Mouse (Mus musculus) hindbrain, embryonic 15.5 days (tissue): Measurements from ENCODE around the gene Cep131. TPM values are rescaled to one million over a fixed set of nuclear protein-coding genes. Genes with fewer than 3 reads are reported as not detected.

Experiments used
- ATAC-seq: fragments of 200-750 bp; cut with Nextera tagmentation; 2 replicates; pipeline ENCODE4 v1.8.0; 2017; ENCODE audit warnings: low read depth, moderate number of reproducible peaks, moderate TSS enrichment; ENCODE audit not compliant: low FRiP score
- H3K27ac ChIP-seq: fragments of 300-500 bp; sonication (generic); replicated peaks from 2 replicates; pipeline ENCODE4 v1.5.1; 2015; ENCODE audit warnings: mild to moderate bottlenecking, inconsistent platforms
- H3K27me3 ChIP-seq: fragments of 300-500 bp; sonication (generic); 2 replicates; pipeline ENCODE4 v1.6.1; 2015; ENCODE audit warnings: control low read depth, inconsistent platforms
- H3K36me3 ChIP-seq: fragments of 300-500 bp; sonication (generic); 2 replicates; pipeline ENCODE4 v1.6.1; 2015; ENCODE audit warnings: control low read depth, inconsistent platforms
- H3K4me1 ChIP-seq: fragments of 300-500 bp; sonication (generic); replicated peaks from 2 replicates; pipeline ENCODE4 v1.6.1; 2015; ENCODE audit warnings: control low read depth, inconsistent platforms
- H3K4me2 ChIP-seq: fragments of 300-500 bp; sonication (generic); 2 replicates; pipeline ENCODE4 v1.6.1; 2015; ENCODE audit warnings: moderate library complexity, mild to moderate bottlenecking, inconsistent platforms
- H3K4me3 ChIP-seq: fragments of 300-500 bp; sonication (generic); 2 replicates; pipeline ENCODE4 v1.5.1; 2015; ENCODE audit warnings: mild to moderate bottlenecking, inconsistent platforms
- H3K9ac ChIP-seq: fragments of 300-500 bp; sonication (generic); 2 replicates; pipeline ENCODE4 v1.6.1; 2015; ENCODE audit warnings: inconsistent platforms
- H3K9me3 ChIP-seq: fragments of 300-500 bp; sonication (generic); 2 replicates; pipeline ENCODE4 v1.6.1; 2016; ENCODE audit warnings: control low read depth, inconsistent platforms
- WGBS: fragments of 180-500 bp; shearing (Covaris S2); methylation state at CpG from one replicate; pipeline ENCODE4 v1.1.7; 2015; 5-methylcytosine and 5-hydroxymethylcytosine counted together
- polyA plus RNA-seq: library from polyadenylated mRNA; unstranded; fragments of >200 nt; fragmentation: Nextera tagmentation; extraction: Ambion mirVana; gene quantifications from 2 replicates; pipeline ENCODE4 v1.2.1, GENCODE M21; 2015

The Cep131 gene
- polyA plus RNA-seq, 1 experiment from 2014 or later, result 31.0 TPM

- 91% methylated on average over 21 of the region's 21 CpGs for WGBS
These were observed 28.0 kb upstream of the Cep131 start for GRCm38 (mm10) chr11:120114488-120115215.

GRCm38 (mm10) chr11:120112136-120112535, 25.5 kb upstream of the Cep131 start:
- H3K27ac ChIP-seq, result no peak overlapping the region
- no peak for ATAC-seq
- H3K9ac ChIP-seq, result no peak overlapping the region
- no peaks in the 10 kb centered on the region for H3K9me3 ChIP-seq
- H3K4me3 ChIP-seq, result no peak overlapping the region
- no peaks in the 10 kb centered on the region for H3K27me3 ChIP-seq
- H3K4me2 ChIP-seq, result no peak overlapping the region
- WGBS, result 90% methylated on average over 4 of the region's 4 CpGs
- peaks cover 5% of the 10 kb centered on the region for H3K4me1 ChIP-seq
- H3K36me3 ChIP-seq, result peaks cover 25% of the 10 kb centered on the region

More at GRCm38 (mm10) chr11:120114488-120115215, 28.0 kb upstream of the Cep131 start:
- Histone ChIP-seq H3K4me3 (no peak overlapping the region), H3K27me3 (no peaks in the 10 kb centered on the region), H3K9me3 (no peaks in the 10 kb centered on the region), H3K4me2 (no peak overlapping the region), H3K4me1 (peaks cover 9% of the 10 kb centered on the region), H3K27ac (no peak overlapping the region), H3K36me3 (peaks cover 22% of the 10 kb centered on the region; the same call in 1 of the 2 replicates), H3K9ac (no peak overlapping the region)
- ATAC-seq, result no peak

GRCm38 (mm10) chr11:120111033-120111432, 24.4 kb upstream of the Cep131 start:
- ATAC-seq, result no peak

GRCm38 (mm10) chr11:120110554-120110953, 23.9 kb upstream of the Cep131 start:
- Histone ChIP-seq H3K4me2 (no peak overlapping the region), H3K9me3 (no peaks in the 10 kb centered on the region), H3K9ac (no peak overlapping the region), H3K27ac (no peak overlapping the region), H3K4me3 (no peak overlapping the region), H3K36me3 (peaks cover 16% of the 10 kb centered on the region), H3K4me1 (peaks cover 5% of the 10 kb centered on the region), H3K27me3 (no peaks in the 10 kb centered on the region)
- 72% methylated on average over 7 of the region's 7 CpGs for WGBS
- no peak for ATAC-seq

More at GRCm38 (mm10) chr11:120111033-120111432, 24.4 kb upstream of the Cep131 start:
- no peak overlapping the region for H3K9ac ChIP-seq
- no peaks in the 10 kb centered on the region for H3K27me3 ChIP-seq
- H3K4me1 ChIP-seq, result peaks cover 5% of the 10 kb centered on the region
- H3K4me3 ChIP-seq, result no peak overlapping the region
- WGBS, result 4% methylated on average over 2 of the region's 2 CpGs
- H3K9me3 ChIP-seq, result no peaks in the 10 kb centered on the region
- no peak overlapping the region for H3K4me2 ChIP-seq
- H3K36me3 ChIP-seq, result peaks cover 19% of the 10 kb centered on the region
- H3K27ac ChIP-seq, result 0 out of 2 replicates have a peak overlapping the region, but pooled peaks have one; percentile 27

GRCm38 (mm10) chr11:120109558-120110210, 23.1 kb upstream of the Cep131 start:
- WGBS, result 64% methylated on average over 14 of the region's 14 CpGs
- peaks cover 5% of the 10 kb centered on the region for H3K4me1 ChIP-seq
- no peaks in the 10 kb centered on the region for H3K9me3 ChIP-seq
- peaks cover 16% of the 10 kb centered on the region for H3K36me3 ChIP-seq
- H3K27ac ChIP-seq, result no peak overlapping the region
- ATAC-seq, result no peak; the same call in 1 of the 2 replicates
- H3K4me3 ChIP-seq, result no peak overlapping the region
- H3K27me3 ChIP-seq, result no peaks in the 10 kb centered on the region
- H3K4me2 ChIP-seq, result no peak overlapping the region
- H3K9ac ChIP-seq, result no peak overlapping the region

GRCm38 (mm10) chr11:120107796-120108195, 21.2 kb upstream of the Cep131 start:
- WGBS, result 82% methylated on average over 9 of the region's 9 CpGs
- peaks cover 23% of the 10 kb centered on the region for H3K36me3 ChIP-seq

GRCm38 (mm10) chr11:120107026-120107425, 20.4 kb upstream of the Cep131 start:
- 79% methylated on average over 2 of the region's 2 CpGs for WGBS
- ATAC-seq, result no peak
- peaks cover 23% of the 10 kb centered on the region for H3K36me3 ChIP-seq
- no peak overlapping the region for H3K27ac ChIP-seq
- no peaks in the 10 kb centered on the region for H3K9me3 ChIP-seq
- H3K4me3 ChIP-seq, result no peak overlapping the region
- no peaks in the 10 kb centered on the region for H3K27me3 ChIP-seq
- H3K4me2 ChIP-seq, result no peak overlapping the region
- peaks cover 1% of the 10 kb centered on the region for H3K4me1 ChIP-seq
- H3K9ac ChIP-seq, result no peak overlapping the region

More at GRCm38 (mm10) chr11:120107796-120108195, 21.2 kb upstream of the Cep131 start:
- ATAC-seq, result no peak
- H3K9me3 ChIP-seq, result no peaks in the 10 kb centered on the region
- H3K27ac ChIP-seq, result no peak overlapping the region
- H3K4me2 ChIP-seq, result no peak overlapping the region
- no peak overlapping the region for H3K9ac ChIP-seq
- no peak overlapping the region for H3K4me3 ChIP-seq
- peaks cover 5% of the 10 kb centered on the region for H3K4me1 ChIP-seq
- H3K27me3 ChIP-seq, result no peaks in the 10 kb centered on the region

GRCm38 (mm10) chr11:120103431-120103997, 16.9 kb upstream of the Cep131 start:
- Histone ChIP-seq H3K4me2 (no peak overlapping the region), H3K36me3 (peaks cover 21% of the 10 kb centered on the region), H3K9ac (no peak overlapping the region), H3K9me3 (no peaks in the 10 kb centered on the region), H3K27me3 (no peaks in the 10 kb centered on the region), H3K27ac (no peak overlapping the region), H3K4me3 (no peak overlapping the region), H3K4me1 (peaks cover 18% of the 10 kb centered on the region)
- 98% methylated on average over 3 of the region's 3 CpGs for WGBS
- no peak for ATAC-seq

GRCm38 (mm10) chr11:120101036-120101435, 14.4 kb upstream of the Cep131 start:
- ATAC-seq, result no peak
- Histone ChIP-seq H3K4me2 (no peak overlapping the region), H3K36me3 (peaks cover 15% of the 10 kb centered on the region), H3K27ac (peak overlapping the region; percentile 62), H3K4me1 (peaks cover 27% of the 10 kb centered on the region), H3K9ac (no peak overlapping the region), H3K4me3 (no peak overlapping the region), H3K9me3 (no peaks in the 10 kb centered on the region), H3K27me3 (no peaks in the 10 kb centered on the region)
- 1% methylated on average over 3 of the region's 3 CpGs for WGBS

GRCm38 (mm10) chr11:120098588-120099511, 12.2 kb upstream of the Cep131 start, which contains the start of the genes Tepsin and Ndufaf8:
TSS of gene Tepsin (minus strand) at chr11:120098731.
TSS of gene Ndufaf8 (plus strand) at chr11:120098928.
- Histone ChIP-seq H3K36me3 (peaks cover 2% of the 10 kb centered on the region; the same call in 1 of the 2 replicates), H3K9ac (peak within 1 kb of the TSS; percentile 89), H3K4me2 (peak within 1 kb of the TSS; percentile 87), H3K9me3 (no peaks in the 10 kb centered on the region), H3K27ac (peak within 1 kb of the TSS; percentile 91), H3K27me3 (no peaks in the 10 kb centered on the region), H3K4me3 (peak within 1 kb of the TSS; percentile 74), H3K4me1 (peaks cover 27% of the 10 kb centered on the region)
- ATAC-seq, result peak; percentile 97
- under 1% methylated on average over 77 of the region's 77 CpGs for WGBS

- H3K27ac ChIP-seq, result no peak overlapping the region
- no peak for ATAC-seq
- no peak overlapping the region for H3K4me2 ChIP-seq
- H3K9ac ChIP-seq, result no peak overlapping the region
- H3K27me3 ChIP-seq, result no peaks in the 10 kb centered on the region
- peaks cover 7% of the 10 kb centered on the region for H3K4me1 ChIP-seq
- no peak overlapping the region for H3K4me3 ChIP-seq
- no peaks in the 10 kb centered on the region for H3K9me3 ChIP-seq
- 79% methylated on average over 23 of the region's 23 CpGs for WGBS
- peaks cover 33% of the 10 kb centered on the region for H3K36me3 ChIP-seq
These were observed 6.4 kb upstream of the Cep131 start for GRCm38 (mm10) chr11:120092817-120093591.
